Mouse (Mus musculus) liver (tissue): Measurements from ENCODE around the gene Gm17571.
A peak's percentile ranks its signal among the peaks of the same experiment; 100 is the strongest.

Experiments
- DNase-seq: peaks from one replicate; pipeline ENCODE4 v3.0.0-alpha.2; 2020; ENCODE audit warnings: mixed read lengths

The Gm17571 gene

DNA sequence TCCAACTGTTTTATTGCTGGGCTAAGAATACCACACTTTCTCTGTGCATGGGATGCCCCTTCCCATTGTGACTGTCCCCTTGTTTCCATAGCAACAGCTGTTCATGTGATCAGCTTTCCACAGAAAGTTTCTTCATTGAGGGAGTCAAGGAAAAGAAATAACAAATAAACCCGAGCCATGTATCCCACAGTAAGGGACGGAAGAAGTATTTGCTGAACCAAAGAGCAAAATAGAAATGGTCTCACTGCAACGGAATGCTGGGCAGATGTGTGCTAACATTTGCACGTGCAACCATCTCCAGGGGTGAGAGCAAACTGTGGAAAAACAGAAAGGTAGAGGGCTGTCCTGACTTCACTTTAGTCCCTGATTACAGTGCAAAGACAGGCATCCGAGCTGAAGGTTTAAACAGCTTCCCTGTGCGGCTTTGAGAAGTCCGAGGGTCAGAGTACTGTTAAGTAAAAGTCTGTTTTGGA lies 8.1 kb upstream of the Gm17571 start:
- no peak for DNase-seq

DNA sequence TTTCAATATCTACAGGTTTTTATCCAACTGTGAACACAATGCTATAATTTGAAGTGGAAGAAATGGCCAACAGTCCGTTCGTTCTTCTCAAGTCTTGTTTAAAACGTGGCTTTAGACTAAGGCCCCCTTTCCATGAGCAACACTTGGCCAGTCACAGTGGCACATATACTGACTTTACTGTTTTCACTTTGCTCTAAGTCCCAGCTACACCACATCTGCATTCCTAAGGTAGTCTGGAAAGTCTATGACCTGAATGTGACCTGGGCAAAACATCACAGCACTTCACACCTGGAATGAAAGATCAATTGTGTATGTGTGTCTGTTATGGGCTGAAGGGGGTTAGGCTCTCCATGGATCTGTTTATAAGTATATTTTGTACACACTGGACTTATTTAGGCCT lies 2.2 kb upstream of the Gm17571 start:
- no peak for DNase-seq

DNA sequence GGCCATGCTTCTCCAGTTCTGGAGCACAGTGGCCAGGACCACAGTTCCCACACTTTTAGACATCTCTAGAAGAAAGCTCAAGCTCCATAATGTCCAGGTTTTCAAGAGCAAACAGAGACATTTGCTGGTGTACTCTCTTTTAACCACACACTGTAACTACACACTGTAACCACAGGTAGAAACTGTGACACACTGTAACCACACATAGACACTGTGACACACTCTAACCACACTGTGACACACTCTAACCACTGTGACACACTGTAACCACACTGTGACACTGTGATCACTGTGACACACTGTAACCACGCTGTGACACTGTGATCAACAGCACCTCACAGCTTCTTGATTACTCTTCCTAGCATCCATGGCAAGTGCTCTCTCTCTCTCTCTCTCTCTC lies 317 bp downstream of the Gm17571 start:
- no peak for DNase-seq

DNA sequence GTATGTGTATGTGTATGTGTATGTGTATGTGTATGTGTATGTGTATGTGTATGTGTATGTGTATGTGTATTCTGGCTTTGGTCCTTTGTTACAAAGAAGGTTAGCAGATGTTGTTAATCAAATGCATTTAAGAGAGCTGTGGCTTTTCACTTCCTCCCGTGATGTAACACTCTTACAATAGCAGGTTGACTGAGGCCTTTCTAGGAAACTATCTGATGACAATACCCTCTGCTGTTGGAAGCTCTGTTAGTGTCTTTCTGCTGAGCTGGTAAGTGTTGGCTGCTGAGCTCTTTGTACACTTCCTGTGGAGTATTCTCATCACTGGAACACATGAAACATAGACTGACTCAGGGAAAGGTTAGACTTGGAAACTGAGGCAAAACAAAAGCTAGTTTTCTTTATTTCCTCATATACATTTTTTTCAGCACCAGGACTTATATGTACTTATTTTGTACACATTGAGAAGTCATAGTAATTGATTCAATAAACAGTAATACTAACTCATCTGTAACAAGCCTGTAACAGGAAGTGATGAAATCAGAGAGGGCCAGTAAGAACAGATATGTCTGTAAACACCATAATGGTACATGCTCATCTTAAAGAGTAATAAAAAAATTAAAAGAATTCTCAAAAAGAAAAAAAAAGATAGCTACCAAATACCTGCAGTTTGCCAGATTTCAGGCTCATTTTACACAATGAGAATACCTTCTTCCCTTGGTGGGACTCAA lies 2.9 kb downstream of the Gm17571 start:
- no peak for DNase-seq

DNA sequence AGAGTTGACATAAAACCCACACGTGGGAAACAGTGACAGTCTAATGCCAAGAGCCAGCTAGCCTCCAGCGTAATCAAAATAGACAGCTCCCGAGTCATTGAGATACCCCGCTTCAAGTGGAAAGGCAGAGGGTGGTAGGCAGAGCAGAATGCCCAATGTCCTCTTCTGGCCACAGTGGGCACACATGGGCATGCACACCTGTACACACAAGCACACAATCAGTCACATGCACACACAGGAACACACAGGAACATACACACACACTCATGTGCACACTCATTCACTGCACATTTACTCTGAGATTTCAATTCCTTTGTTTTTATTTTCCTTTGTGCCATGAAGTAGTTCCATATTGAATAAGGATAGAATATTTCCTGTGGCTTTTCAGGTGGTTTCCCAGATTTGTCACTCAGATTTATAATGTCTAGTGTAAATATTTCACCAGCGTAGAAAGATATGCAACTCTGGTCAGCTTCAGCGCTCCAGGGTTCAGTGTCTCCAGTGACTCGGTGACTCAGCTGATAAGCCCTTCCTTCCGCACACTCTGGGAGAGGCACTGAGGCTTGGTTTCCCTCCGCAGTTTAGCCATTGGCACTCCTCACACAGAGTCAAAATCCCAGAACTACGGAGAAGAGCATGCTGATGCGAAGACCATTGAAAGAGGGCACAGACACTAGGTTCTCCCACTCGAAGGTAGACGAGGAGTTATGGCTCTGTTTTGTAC lies 4.4 kb downstream of the Gm17571 start:
- DNase-seq, result peak; percentile 12

DNA sequence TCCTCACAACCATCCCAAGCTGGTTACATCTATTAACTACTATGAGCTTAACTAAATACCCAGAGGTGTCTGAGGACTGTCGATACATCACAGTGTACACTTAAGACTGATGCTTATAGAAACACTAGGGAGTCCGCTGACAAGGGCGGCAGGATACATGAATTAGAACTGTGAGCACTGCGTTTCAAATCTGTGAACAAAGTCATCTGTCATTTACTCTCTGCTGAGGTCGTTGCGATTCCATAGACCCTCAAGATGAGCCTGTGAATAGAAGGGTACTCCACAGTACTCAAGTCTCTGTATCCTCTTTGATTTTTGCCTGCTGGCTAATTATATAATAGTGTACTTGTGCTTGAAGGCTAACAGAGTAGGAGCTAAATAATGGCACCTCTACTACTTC lies 5.6 kb downstream of the Gm17571 start:
- DNase-seq, result no peak

DNA sequence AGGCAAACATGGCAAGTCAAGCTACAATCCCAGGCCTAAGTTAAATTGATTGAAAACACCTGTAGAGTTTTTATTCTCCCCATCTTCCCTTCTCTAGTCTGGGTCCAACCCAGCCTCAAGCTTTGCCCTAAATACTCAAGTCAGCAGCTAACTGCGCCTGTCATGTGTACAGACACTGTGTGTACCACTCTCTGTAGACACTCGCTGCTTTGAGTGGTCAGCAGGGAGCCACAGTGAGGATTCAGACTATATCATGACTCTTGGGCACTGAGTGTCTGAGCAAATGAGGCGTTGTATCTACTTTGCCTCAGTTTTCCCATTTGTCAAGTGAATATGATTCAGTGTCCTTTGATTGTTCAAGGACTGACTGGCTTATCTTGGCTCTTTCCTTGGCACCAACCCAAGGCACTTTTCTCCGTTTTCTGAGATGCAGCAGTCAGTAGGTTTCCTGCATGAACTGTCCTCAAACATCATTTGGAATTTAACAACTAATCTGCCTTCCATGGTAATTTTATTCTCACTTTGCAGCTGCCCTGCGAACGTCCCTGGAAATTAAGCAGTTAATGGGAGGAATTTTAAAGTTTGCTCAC lies 13.0 kb downstream of the Gm17571 start:
- no peak for DNase-seq

DNA sequence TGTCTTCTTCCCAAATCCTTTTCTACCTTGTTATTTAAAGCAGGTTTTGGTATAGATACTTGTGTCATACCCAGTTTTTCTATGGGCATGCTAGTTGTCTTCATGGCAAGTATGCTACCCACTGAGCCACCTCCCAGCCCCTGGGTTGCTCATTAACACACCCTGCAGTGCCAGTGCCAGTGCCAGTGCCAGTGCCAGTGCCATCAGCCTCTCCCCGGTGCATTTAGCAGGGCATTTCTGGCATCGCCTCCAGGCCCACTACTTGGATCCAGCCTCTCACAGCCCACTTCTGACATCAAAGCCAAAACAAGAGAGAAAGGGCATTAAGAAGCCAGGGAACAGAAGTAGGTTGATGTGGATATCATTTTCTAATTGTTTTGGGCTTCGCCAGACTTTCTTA lies 14.9 kb downstream of the Gm17571 start:
- DNase-seq, result no peak

DNA sequence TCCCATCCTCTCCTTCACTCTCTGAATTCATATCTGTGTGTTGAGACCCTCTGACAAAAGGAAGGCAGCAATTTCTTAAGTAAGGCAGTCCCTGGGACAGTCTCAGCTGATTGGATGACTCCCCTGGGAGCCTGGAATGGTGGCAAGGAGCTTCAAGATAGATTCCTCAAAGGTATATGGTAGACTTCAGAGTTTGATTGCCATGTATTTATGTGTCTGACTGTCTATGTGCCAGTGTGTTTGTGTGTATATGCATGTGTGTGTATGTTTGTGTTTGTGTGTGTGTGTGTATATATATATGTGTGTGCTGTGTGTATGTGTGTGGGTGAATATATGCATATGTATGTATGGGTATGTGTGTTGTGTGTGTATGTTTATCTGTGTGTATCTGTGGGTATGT lies 15.8 kb downstream of the Gm17571 start:
- DNase-seq, result no peak

DNA sequence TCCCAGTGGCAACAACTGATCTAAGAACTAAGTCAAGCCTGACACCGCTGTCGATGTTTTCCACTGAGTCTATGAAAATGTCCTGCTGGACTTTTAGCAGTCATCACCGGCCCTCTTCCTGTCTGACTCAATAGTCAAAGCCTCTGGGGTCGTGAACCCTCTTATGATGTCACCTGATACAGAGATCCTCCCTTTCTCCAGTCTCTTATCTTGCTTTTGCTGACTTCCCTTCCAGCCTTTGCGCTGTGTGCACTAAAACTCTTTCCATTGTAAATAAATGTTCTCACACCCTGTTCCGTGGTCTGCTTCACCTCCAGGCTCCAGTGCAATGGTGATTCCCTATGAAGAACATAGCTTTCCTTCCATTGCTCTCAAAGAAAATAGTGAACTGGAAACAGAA lies 16.3 kb downstream of the Gm17571 start:
- peak; percentile 4 for DNase-seq

DNA sequence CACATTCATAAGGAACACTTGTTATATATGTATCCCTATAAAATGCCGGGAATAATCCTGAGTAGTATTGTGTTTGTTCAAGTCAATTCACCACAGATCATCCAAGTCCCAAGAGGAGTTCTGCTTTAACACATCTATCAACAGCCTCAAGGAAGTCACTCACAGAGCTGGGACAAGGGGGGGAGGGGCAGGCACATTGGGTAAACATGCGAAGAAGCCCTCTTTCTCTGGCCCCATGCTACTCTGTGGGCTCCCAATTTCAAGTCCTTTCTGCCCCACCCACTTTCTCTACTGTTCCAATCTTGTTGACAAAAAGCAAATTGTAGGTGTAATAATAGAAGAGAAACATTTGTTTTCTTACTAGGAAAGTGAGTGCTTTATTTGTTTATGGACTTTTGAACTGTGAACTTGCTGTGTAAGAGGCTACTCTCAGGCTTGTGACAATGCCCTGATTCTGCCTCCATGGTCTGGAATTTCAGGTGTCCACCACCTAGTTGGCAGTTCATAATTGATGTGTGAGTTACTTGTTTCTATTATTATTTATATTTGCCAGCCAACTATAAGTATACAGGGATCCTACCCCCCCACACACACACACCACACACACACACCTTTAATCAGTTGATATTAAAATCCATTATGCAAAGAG lies 17.0 kb downstream of the Gm17571 start:
- DNase-seq, result peak; percentile 12

DNA sequence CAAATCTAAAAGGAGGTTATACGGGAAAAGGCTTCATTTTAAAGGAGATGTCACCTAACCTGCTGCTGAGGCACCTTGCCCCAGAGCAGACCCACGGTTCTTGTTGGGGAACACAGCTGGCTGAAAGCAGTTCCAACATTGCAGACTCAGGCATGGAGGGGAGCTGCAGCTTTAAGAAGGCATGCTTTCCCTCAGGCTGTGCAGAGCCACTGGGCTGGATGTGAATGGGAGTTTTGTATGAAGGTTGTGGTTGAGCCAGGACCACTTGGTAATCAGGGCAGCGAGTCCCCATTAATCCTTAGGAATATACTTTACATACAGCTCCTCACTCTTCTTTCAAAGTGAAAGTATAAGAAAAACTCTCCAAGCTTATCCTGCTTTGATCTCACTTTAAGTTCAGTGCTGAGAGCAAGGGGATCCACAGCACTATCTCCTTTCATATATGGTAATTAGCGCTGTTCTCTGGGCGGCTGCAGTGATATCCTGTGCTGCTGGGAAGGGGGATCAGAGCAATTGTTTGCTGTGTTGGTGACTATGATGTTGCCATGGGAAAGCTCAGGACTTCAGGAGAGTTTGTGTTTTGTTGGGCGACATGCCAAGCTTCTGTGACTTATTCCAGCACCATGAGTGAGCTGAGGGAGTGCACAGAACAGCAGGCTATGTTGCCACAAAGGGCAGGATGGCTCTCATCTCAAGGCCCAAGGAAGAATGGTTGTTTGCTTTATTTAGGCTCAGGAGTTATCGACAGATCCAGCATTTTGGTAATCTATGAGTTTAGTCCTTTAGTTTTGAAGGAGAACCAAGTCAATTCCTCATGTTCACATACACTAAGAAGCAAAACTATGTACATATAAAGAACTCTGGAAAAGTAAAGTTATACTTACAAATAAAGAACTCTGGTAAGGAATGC lies 21.3 kb downstream of the Gm17571 start:
- DNase-seq, result peak; percentile 8

DNA sequence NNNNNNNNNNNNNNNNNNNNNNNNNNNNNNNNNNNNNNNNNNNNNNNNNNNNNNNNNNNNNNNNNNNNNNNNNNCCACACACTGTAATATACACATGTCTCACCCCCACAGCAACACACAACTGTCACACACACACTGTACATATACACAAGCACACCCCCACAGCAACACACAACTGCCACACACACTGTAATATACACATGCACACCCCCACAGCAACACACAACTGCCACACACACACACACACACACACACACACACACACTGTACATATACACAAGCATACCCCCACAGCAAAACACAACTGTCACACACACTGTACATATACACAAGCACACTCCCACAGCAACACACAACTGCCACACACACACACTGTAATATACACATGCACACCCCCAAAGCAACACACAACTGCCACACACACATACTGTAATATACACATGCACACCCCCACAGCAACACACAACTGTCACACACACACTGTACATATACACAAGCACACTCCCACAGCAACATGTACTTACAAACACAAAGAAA lies 32.3 kb downstream of the Gm17571 start:
- no peak for DNase-seq
